Mouse (Mus musculus) frontal cortex, postnatal 14 days (tissue): ENCODE results near the gene Dvl1.

Experiments used
- DNase-seq, 2 experiments: peaks; one replicate each; pipeline ENCODE4 v3.0.0; 2022; ENCODE audit warnings: low spot score in 2 of 2

The Dvl1 gene

DNA sequence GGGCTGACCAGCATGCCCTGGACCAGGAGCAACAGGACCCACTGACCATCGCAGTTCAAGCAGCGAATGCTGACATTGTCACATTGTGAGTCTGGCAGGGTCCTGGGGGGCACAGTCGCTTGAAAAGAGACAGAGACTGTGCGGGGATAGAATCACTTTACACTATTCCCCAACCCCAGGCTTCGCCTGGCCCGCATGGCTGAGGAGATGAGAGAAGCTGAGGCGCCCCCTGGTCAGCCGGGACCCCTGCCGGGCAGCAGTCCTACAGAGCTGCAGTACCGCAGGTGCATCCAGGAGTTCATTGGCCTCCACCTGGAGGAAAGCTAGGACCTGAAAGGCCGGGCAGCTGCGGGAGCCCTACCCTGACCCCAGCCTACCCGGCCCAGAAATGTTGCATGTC lies 58.4 kb downstream of the Dvl1 start:
- no peak for DNase-seq

GRCm38 (mm10) chr4:155906125-155906524 lies 58.9 kb downstream of the Dvl1 start:
- DNase-seq: peak; percentile 2 to 3

GRCm38 (mm10) chr4:155907003-155907402 lies 59.8 kb downstream of the Dvl1 start:
- DNase-seq: peak in 1 of 2 experiments; percentile 2

- DNase-seq: peak in 1 of 2 experiments; percentile 3
These were observed 61.1 kb downstream of the Dvl1 start for GRCm38 (mm10) chr4:155908281-155908680.

DNA sequence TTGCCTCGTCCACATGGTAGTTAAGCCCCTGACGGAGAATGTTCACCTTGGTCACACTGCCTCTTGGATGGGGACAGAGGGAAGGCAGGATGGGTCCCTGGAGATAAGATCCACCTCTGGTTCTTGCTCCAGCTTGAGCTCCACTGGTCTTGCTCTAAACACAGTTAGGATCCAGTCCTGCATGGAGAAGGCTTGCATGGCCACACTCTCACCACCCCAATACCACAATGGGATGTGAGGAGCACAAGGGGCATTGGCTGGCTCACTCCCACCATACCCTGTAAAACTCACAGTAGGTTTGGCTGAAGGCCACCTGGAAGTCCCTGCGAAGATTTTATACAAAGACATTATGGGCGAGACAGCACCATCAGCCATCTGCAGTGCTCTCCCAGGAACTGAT lies 61.5 kb downstream of the Dvl1 start:
- peak in 1 of 2 experiments; percentile 4 for DNase-seq
